Mouse (Mus musculus) gastrocnemius, postnatal 14 days (tissue): ENCODE measurements at regions not wholly inside any gene's neighbourhood (a gene's known extent, or its start where the extent isn't known, plus 50 kb on each side); places are given as distances from the start of the nearest gene placed in this dataset.

Experiments
- DNase-seq: peaks from one replicate; pipeline ENCODE4 v3.0.0; 2021; ENCODE audit warnings: mixed read lengths
- intact Hi-C: fragments of 180-260 bp; cut with DNase I; formaldehyde crosslinking; loops from one replicate; pipeline ENCODE4 v1.15.1; 2025; ENCODE audit warnings: low total_unique reads

- intact Hi-C loops = no loop called here
- no peak for DNase-seq
Observed at GRCm38 (mm10) chr8:46898697-46899445, 87.8 kb upstream of the Enpp6 start.

GRCm38 (mm10) chr8:46900826-46901225 lies 85.9 kb upstream of the Enpp6 start:
- DNase-seq = no peak
- intact Hi-C loops = no loop called here

GRCm38 (mm10) chr8:46904731-46905130 lies 82.0 kb upstream of the Enpp6 start:
- intact Hi-C loops = no loop called here
- DNase-seq = no peak

- intact Hi-C loops = no loop called here
- DNase-seq = no peak
Observed at GRCm38 (mm10) chr8:46907390-46907789, 79.3 kb upstream of the Enpp6 start.

GRCm38 (mm10) chr8:46908186-46908585 lies 78.5 kb upstream of the Enpp6 start:
- intact Hi-C loops = no loop called here
- no peak for DNase-seq

GRCm38 (mm10) chr8:46913956-46914355 lies 72.7 kb upstream of the Enpp6 start:
- no peak for DNase-seq
- intact Hi-C loops = no loop called here

- intact Hi-C loops = no loop called here
- DNase-seq = no peak
Observed at GRCm38 (mm10) chr8:46920071-46920470, 66.6 kb upstream of the Enpp6 start.

GRCm38 (mm10) chr8:46921075-46921474 lies 65.6 kb upstream of the Enpp6 start:
- DNase-seq = no peak
- intact Hi-C loops = no loop called here

- no peak for DNase-seq
- intact Hi-C loops = no loop called here
Observed at GRCm38 (mm10) chr8:46921585-46921984, 65.1 kb upstream of the Enpp6 start.

- intact Hi-C loops = no loop called here
- DNase-seq = no peak
Observed at GRCm38 (mm10) chr8:46924787-46925548, 61.7 kb upstream of the Enpp6 start.

GRCm38 (mm10) chr8:46928718-46929117 lies 58.0 kb upstream of the Enpp6 start:
- intact Hi-C loops = no loop called here
- DNase-seq = no peak

GRCm38 (mm10) chr8:46929678-46930077 lies 57.0 kb upstream of the Enpp6 start:
- no peak for DNase-seq
- intact Hi-C loops = no loop called here

GRCm38 (mm10) chr8:46931267-46931666 lies 55.4 kb upstream of the Enpp6 start:
- intact Hi-C loops = no loop called here
- no peak for DNase-seq

GRCm38 (mm10) chr8:46933256-46933655 lies 53.4 kb upstream of the Enpp6 start:
- intact Hi-C loops = no loop called here
- DNase-seq = no peak

GRCm38 (mm10) chr8:46934254-46934653 lies 52.4 kb upstream of the Enpp6 start:
- DNase-seq = no peak

GRCm38 (mm10) chr8:46934898-46935297 lies 51.8 kb upstream of the Enpp6 start:
- intact Hi-C loops = no loop called here
- peak; percentile 61 for DNase-seq

More at GRCm38 (mm10) chr8:46934254-46934653, 52.4 kb upstream of the Enpp6 start:
- intact Hi-C loops = no loop called here

- no peak for DNase-seq
- intact Hi-C loops = no loop called here
Observed at GRCm38 (mm10) chr8:46936039-46936438, 50.6 kb upstream of the Enpp6 start.
